Mouse (Mus musculus): Measurements from ENCODE around the gene Slc39a11. TPM values are rescaled to one million over a fixed set of nuclear protein-coding genes. Genes with fewer than 3 reads are reported as not detected.
A peak's percentile ranks its signal among the peaks of the same experiment; 100 is the strongest.
"Not testable (repeated sequence)": the region's sequence is repeated elsewhere in the genome, so short reads cannot be mapped to it uniquely, and the experiment has no call there.

Slc39a11 gene
- total RNA-seq, 2 experiments from 2014 or later: 23.9 to 26.0 TPM

DNA sequence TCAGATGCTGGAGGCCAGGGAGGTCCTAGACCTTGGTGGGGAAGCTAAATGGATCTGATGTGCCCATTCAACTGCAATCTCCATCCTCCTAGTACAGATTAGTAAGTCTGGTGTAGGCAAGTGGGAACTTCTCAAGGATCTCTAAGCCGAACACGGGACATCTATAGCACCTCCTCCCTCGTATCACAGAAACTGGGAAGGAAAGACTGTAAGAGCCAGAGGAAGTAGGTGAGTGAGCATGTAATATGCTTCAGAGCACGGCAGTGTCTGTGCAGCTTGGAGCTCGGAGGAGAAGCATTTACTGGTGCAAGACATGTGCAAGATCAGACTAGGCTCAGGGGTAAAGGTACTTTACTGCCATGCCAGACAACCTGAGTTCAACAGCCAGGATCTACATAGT is 19.0 kb upstream of the Slc39a11 start:
- no peak for DNase-seq (ENCODE audit: low spot score in 2 of 2)

DNA sequence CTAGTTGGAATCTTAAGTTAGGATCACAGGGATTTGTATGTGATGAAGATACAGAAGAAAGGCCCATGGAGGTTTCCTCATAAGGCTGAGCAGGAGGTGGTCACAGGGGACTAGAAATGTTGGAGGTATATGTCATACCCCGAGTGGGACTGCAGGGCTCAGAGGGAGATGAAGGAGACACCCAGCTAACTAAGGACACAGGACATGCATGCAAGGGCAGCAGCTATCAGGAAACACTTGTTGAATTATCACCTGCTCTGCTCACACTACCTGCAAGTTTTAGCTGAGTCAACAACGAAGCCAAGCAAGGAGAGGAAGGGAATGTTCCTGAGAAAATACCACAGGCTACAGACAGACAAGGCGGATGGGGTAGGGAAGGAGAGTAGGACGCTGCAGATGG is 17.8 kb upstream of the Slc39a11 start:
- no peak for DNase-seq (ENCODE audit: low spot score in 2 of 2)

DNA sequence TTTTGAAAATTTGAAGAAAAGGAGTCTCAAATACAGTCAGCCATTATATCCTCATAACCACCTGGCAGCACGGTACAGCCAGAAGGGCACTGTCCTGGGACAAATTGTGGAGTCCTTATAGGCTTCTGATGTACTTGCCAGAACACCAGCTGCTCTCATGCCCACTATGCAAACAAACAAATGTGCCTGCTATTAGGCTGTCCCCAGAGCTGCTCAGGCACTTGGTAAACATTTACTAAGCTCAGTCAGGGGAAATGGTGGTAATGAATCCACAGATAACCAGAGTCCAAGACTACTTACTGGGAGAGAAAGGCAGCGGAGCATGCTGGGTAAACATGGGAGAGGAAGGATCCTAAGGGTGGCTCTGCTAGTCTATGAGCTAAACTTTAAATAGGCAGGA is 17.2 kb upstream of the Slc39a11 start:
- no peak for DNase-seq (ENCODE audit: low spot score in 2 of 2)

DNA sequence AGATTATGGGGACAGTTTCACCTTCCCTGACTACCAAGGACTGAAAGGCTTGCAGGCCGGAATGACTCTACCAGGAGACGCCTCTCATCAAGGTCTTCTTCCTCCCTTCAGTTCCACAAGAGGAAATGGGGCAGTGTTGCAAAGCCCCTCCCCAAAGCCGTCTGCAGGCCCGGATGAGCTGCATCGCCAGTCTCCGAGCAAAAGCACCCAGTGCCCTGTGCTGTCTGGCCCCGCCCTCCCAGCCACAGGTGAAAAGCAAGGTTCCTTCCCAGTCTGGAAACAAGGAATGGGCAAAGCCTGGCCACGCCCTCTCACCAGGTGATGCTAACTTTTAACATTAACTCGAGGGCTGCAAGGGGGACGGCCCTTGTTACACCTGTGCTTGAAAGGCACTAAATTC is 16.8 kb upstream of the Slc39a11 start:
- no peak for DNase-seq (ENCODE audit: low spot score in 2 of 2)

DNA sequence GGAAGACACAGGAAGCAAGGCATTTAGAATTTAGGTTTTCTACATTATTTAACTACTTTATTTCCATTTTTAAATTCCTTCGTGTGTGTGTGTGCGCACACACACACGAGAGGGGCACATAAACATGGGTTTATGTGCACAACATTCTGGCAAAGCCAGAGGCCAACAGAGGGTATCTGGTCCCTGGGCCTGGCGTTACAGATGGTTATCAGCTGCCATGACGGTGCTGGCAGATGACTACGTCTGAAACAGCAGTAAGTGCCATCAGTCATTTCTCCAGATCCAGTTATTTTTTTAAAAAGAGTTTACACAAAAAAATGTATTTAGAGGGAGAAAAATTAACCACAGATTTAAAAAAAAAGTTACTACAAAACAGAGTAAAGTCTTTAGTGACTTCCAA is 16.3 kb upstream of the Slc39a11 start:
- no peak for DNase-seq (ENCODE audit: low spot score in 2 of 2)

DNA sequence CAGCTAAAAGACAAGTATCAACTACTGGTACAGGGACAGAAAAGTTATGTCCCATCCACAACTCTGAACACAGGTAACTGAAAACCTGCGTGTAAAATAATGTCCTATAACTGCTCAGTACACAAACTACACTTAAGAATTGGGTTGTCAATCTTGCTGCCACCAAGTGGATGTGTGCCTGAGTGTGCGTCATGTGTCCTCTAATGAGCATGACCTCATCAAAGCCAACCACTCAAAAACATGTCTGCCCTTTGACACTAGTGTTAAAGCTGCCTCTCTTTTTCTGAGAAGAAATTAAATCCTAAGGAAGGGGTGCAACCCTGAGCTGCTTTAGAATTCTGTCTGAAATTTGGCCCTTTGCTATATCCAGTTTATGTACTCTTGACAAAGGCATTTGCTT is 14.4 kb upstream of the Slc39a11 start:
- DNase-seq (ENCODE audit: low spot score in 2 of 2): no peak

DNA sequence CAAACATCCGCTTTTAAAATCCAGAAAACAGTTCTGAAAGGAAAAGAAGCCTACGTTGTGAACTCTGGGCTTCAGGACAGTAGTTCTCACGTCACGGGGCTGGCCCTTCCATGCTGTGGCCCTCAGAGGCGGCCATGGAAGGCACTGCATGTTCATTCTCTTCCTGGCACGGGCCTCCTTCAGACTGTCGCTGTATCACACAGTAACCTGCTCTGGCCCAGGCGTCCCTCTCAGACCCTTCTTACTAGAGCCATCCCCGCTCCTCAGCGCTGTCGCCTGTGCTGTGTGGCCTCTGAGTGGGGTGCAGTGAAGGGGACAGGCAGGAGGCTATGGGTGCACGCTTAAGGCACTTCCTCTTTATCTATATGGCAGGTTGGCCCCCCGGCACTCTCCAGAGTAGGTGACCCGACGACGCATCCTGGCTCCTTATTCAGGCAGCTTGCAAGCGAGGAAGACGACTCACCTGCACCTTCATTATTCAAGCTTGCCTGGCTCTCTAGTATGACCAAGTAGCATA is 12.0 kb upstream of the Slc39a11 start:
- DNase-seq (ENCODE audit: low spot score in 2 of 2): no peak

DNA sequence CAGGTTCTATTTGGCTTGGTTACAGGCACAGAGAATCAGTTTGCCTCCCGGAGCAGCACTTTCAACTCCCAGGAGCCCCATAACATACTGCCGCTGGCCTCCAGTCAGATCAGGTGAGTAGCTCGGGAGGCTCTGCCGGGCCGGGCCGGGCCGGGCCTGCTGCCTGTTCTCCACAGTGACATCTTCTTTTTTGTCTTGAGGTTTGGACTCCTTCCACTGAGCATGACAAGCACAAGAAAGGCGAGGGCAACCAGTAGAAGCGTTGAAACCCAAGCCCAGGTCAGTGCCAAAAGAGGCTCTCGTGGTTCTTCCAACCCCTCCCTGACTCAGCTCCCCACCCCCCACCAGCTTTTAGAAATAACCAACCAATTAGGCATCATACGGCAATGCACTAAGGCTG is 11.1 kb upstream of the Slc39a11 start:
- no peak for DNase-seq (ENCODE audit: low spot score in 2 of 2)

DNA sequence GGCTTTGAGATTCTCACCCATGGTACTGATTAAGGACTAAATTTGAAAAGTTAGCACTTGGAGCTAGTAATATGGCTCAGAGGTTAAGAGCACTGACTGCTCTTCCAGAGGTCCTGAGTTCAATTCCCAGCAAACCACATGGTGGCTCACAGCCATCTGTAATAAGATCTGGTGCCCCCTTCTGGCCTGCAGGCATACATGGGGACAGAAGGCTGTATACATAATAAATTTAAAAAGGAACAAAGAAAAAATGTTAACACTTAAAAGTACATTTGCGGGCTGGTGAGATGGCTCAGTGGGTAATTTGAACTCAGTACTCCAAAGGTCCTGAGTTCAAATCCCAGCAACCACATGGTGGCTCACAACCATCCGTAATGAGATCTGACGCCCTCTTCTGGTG is 10.3 kb upstream of the Slc39a11 start:
- DNase-seq (ENCODE audit: low spot score in 2 of 2): not testable (repeated sequence)

DNA sequence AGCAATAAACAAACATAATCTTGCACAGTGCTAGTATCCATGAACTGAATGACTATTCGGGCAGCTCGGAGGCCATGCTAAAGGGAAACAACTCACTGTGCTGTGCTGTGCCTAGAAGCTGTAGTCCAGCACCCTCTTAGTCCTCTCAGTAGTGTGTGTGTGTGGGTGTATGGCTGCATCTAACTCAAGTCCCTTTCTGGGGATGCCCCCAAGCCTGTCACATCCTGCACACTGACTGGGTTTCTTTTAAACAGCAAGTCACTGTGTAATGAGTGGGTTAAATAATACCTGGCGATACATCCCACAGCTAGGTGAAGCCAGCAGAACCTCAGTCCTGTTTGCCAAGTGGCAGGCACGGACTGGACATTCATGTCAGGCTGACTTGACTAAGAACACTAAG is 8.9 kb upstream of the Slc39a11 start:
- DNase-seq (ENCODE audit: low spot score in 2 of 2): no peak

DNA sequence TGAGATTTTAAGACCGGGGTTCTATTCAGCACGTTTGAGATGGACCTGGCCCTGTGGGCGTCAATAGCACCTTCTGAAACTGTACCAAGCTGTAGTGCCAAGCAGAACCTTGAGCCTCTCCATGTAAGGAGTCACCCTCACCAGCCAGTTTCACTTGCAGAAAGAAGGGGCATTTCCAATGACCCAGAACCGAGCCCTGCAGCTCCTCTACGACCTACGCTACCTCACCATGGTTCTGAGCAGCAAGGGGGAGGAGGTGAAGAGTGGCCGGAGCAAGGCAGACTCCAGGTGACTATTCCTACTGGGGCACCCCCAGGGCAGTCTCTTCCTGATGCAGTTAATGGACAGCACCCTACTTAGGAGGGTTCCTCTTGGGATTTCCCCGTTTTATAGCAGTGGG is 8.4 kb upstream of the Slc39a11 start:
- DNase-seq (ENCODE audit: low spot score in 2 of 2): no peak

DNA sequence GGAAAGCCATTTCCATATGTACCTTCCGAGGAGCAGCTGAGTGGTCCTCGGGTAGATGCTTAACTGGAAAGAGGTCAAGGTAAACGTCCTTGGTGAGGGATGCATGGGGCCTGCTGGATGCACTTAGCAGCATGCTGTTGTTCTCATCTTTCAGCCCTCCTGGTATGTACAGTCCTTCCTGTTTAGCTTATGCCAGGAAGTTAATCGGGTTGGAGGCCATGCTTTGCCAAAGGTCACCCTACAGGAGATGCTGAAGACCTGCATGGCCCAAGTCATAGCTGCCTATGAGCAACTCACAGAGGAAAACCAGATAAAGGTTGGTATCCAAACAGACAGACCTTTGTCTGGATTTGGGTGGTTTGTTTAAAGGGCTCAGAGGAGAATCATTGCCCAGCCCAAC is 7.3 kb upstream of the Slc39a11 start:
- DNase-seq (ENCODE audit: low spot score in 2 of 2): no peak

DNA sequence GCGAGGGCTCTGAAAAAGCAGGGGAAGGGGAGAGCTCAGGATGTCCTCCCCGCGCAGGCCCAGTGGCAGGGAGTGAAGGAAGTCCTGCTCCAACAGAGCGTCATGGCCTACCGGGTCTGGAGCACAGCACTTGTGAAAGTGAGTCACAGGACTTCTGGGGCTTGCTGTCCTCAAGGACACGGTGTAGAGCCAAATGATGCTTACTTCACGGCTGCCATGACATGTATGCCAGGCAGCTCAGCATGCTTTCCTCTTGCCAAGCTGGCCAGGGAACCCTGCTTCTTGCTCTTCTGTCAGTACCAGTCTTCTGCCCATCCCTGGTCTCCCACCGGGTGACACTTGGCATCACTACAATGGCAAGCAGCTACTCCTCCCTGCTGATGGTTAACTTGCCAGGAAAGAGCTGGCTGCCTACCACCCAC is 6.6 kb upstream of the Slc39a11 start:
- DNase-seq (ENCODE audit: low spot score in 2 of 2): peak in 1 of 2 experiments; percentile 17

DNA sequence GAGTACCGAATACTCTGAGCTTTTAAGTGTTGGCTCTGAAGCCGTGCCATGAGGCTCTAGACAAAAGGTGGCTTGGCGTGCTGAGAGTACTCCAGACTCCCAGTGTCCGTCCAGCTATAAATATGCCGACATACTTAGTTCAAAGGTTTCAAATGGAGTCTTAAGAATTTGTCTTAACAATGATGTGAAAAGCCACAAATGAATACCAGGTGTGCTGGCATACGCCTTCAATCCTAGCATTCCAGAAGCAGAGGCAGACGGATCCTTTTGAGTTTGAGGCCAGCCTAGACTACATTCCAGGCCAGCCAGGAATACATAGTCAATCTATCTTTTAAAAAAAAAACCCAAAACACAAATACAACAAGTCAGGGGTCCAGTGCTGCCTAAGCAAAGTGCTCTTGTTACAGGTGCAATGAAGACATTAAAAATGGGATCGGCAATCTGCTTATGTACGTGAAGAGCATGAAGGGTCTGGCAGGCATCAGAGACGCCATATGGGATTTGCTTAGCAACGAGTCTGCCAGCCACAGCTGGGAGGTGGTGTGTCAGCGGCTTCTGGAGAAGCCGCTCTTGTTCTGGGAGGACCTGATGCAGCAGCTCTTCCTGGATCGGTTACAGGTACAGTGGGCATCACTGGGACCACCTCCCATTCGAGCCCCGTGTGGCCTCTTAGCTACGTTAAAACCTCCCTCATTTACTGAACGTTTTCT is 4.8 kb upstream of the Slc39a11 start:
- DNase-seq (ENCODE audit: low spot score in 2 of 2): no peak

DNA sequence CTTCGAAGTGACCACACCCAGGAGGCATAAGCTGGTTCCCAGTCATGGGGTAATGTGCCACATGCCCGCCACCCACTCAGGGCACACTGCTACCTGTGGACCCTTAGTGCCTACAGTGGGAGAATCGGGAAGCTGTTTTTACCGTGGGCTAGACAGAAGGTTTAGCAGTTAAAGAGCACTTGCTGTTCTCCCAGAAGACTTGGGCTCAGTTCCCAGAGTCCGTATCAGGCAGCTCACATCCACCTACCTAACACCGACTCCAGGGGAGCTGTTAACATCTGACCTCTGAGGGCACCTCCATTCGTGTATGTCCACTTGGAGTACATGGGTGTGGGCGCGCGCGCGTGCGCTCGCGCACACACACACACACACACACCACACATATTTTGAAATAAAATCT is 4.2 kb upstream of the Slc39a11 start:
- no peak for DNase-seq (ENCODE audit: low spot score in 2 of 2)

DNA sequence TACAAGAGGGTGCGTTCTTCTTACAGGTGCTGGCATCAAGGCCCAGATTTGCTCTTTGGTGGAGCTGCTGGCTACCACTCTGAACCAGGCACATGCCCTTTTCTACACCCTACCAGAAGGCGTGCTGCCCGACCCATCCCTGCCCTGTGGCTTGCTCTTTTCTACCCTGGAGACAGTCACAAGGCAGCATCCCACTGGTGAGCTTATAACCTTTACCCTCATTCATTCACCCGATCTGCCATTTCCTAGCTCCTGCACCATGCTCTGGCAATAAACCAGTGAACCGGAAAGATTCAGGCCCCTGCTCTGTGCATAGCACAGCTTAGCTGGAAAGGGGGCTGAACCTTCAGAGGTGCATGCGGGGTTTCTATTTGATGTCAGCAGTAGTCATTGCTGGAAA is 2.6 kb upstream of the Slc39a11 start:
- DNase-seq (ENCODE audit: low spot score in 2 of 2): no peak

DNA sequence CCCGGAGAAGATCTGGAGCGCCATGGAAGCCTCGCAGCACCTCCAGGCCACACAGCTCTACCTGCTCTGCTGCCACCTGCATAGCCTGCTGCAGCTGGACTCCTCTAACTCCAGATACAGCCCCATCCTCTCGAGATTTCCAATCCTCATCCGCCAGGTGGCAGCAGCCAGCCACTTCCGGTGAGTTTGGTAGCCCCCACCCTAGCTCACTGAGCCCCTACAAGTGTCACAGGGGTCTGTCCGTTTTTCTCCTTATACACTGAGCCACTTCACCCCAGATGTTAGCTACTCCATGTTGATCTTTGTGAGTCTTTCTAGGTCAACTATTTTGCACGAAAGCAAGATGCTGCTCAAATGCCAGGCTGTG is 2.0 kb upstream of the Slc39a11 start:
- DNase-seq (ENCODE audit: low spot score in 2 of 2): no peak

DNA sequence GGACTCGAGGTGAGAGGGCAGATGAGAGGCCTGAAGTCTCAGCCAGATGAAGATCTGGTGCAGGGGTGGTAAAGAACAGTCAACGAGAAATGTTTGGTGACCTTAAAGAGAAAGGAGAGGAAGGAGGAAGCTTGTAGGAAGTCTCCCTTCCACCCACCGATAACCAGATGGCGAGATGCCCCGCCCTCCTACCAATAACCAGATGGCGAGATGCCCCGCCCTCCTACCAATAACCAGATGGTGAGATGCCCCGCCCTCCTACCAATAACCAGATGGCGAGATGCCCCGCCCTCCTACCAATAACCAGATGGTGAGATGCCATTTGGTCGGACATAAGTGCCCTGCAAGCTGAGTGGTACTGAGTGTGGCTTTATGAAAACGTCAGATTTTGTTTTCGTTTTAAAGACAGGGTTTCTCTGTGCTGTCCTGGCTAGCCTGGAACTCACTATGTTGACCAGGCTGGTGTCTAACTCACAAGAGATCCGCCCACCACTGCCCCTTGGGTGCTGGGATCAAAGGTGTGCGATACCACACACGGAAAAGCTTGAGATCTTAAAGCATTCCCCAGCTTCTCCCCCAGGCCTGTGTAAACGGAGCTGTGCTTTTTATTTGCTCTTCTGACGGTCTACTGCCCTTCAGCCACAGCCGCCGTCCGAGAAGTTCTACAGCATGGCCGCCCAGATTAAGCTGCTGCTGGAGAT is 1.5 kb upstream of the Slc39a11 start:
- DNase-seq (ENCODE audit: low spot score in 2 of 2): no peak

DNA sequence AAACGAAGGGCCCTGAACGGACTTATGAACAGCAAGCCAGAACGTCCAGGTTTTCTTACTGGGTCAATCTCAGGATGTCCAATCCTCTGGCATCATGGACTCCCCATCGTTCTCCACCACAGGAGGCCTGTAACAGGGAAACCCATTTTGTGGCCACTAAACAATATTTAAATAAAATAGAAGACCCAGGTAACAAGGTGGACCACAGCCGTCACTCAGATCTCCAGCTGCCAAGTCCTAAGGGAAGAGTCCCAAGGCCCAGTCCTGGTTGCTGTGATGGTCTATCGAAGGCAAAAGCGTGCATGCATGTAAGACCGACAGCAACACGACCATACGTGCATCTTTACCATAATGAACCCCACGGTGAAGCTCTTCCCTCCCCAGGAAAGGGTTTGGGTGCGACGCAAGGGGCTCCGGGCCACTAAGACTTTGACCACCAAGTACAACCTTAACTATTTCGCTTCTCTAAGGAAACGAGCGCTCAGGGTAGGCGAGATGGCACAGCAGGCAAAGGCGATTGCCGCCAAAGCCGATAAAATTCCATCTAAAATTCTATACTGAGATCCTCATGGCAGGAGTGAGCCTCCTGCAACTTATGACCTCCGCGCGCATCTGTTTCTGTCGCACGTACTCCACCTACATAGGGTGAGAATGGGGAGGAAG is 1.1 kb downstream of the Slc39a11 start, which contains the start of gene Cog1:
Gene Cog1, plus strand, starts transcription at position 480 of the 663 bp plus-strand sequence.
- DNase-seq (ENCODE audit: low spot score in 2 of 2): no peak

DNA sequence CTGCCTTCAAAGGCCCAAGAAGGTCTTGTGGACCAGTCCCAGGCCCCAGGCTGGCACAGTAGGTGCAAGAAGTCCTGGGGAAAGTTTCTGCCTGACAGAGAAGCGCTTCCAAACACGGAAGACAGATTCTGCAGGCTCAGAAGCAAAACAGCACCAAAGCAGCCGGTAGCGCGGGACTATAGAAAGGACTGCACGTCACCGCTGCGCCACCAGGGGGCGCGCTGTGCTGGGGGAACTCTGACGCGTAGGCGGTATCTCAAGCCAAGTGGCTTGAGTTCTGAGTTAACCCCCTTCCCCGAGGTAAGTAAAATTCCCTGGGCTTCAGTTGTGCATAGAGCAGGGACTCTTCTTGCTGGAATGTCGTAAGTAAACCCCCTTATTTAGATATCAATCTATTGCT is 1.7 kb downstream of the Slc39a11 start:
- peak; percentile 67 to 69 for DNase-seq (ENCODE audit: low spot score in 2 of 2)

DNA sequence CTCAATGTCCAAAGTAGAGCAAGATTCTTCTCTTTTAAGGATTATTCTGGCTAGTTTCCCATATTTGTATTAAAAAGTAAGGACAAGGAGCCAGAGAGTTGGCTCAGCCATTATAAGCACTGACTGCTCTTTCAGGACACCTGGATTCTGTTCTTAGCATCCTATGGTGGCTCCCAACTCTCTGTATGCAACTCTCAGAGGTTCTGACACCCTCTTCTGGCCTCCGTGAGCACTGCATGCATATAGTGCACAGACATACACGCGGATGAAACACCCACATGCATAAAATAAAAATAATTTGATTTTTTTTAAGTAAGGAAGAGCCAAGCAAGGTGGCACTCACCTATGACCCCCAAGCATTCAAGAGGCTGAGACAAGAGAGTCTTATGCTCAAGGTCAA is 4.7 kb downstream of the Slc39a11 start:
- no peak for DNase-seq (ENCODE audit: low spot score in 2 of 2)

DNA sequence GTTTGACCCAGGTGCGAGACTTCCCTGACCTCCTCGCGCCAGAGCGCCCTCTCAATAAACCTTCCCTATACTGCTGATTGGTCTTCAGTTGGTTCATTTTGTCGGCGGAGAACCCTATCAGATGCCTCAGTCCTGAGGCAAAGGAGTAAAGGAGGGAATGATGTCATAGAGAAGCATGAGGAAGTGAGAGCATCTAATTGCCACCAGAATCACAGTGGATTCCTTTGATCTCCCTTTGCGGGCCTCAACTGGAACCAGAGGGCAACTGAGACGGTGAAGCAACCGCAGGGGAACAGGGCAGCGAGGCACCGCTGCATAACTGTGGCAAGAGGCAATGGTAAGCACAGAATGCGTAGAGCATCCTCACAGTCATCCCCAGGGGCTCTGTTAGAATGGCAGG is 11.2 kb downstream of the Slc39a11 start:
- no peak for DNase-seq (ENCODE audit: low spot score in 2 of 2)
